Mouse (Mus musculus): Measurements from ENCODE around the gene Exph5. TPM values are rescaled to one million over a fixed set of nuclear protein-coding genes. Genes with fewer than 3 reads are reported as not detected.

The Exph5 gene
- total RNA-seq, 2 experiments from 2014 or later = 0.42 to 1.6 TPM

GRCm38 (mm10) chr9:53320894-53321650 is 19.6 kb downstream of the Exph5 start:
- no peak for DNase-seq

GRCm38 (mm10) chr9:53321683-53322082 is 20.2 kb downstream of the Exph5 start:
- no peak for DNase-seq
- intact Hi-C loops (cut with DNase I) = no loop called here

More at GRCm38 (mm10) chr9:53320894-53321650, 19.6 kb downstream of the Exph5 start:
- intact Hi-C loops (cut with DNase I) = no loop called here

- no peak for DNase-seq
- intact Hi-C loops (cut with DNase I) = no loop called here
Measured at GRCm38 (mm10) chr9:53323419-53324251, 22.2 kb downstream of the Exph5 start.

GRCm38 (mm10) chr9:53325363-53326090 is 24.1 kb downstream of the Exph5 start:
- intact Hi-C loops (cut with DNase I) = no loop called here
- no peak for DNase-seq

GRCm38 (mm10) chr9:53328203-53328602 is 26.7 kb downstream of the Exph5 start:
- DNase-seq = no peak
- intact Hi-C loops (cut with DNase I) = no loop called here

- intact Hi-C loops (cut with DNase I) = no loop called here
Measured at GRCm38 (mm10) chr9:53329301-53330206, 28.1 kb downstream of the Exph5 start.

GRCm38 (mm10) chr9:53330247-53330646 is 28.8 kb downstream of the Exph5 start:
- no peak for DNase-seq
- intact Hi-C loops (cut with DNase I) = no loop called here

More at GRCm38 (mm10) chr9:53329301-53330206, 28.1 kb downstream of the Exph5 start:
- no peak for DNase-seq

- no peak for DNase-seq
- intact Hi-C loops (cut with DNase I) = no loop called here
Measured at GRCm38 (mm10) chr9:53333436-53333835, 32.0 kb downstream of the Exph5 start.

GRCm38 (mm10) chr9:53335131-53335530 is 33.7 kb downstream of the Exph5 start:
- DNase-seq = no peak
- intact Hi-C loops (cut with DNase I) = no loop called here

- no peak for DNase-seq
- intact Hi-C loops (cut with DNase I) = loop anchor here (10.0 kb wide), 1 partner anchor 1155 kb away; no protein-coding TSS in a partner anchor
Measured at GRCm38 (mm10) chr9:53339603-53340002, 38.1 kb downstream of the Exph5 start.

GRCm38 (mm10) chr9:53340328-53340916 is 39.0 kb downstream of the Exph5 start:
- intact Hi-C loops (cut with DNase I) = loop anchor here (10.0 kb wide), 1 partner anchor 1154 kb away; no protein-coding TSS in a partner anchor
- DNase-seq = no peak

- intact Hi-C loops (cut with DNase I) = loop anchor here (10.0 kb wide), 1 partner anchor 1154 kb away; no protein-coding TSS in a partner anchor
- DNase-seq = peak in 1 of 2 experiments; percentile 16
Measured at GRCm38 (mm10) chr9:53340969-53341368, 39.5 kb downstream of the Exph5 start.

- no peak for DNase-seq
- intact Hi-C loops (cut with DNase I) = loop anchor here (10.0 kb wide), 1 partner anchor 1153 kb away; no protein-coding TSS in a partner anchor
Measured at GRCm38 (mm10) chr9:53341981-53342380, 40.5 kb downstream of the Exph5 start.

- intact Hi-C loops (cut with DNase I) = loop anchor here (10.0 kb wide), 1 partner anchor 1150 kb away; no protein-coding TSS in a partner anchor
- DNase-seq = no peak
Measured at GRCm38 (mm10) chr9:53344646-53345432, 43.4 kb downstream of the Exph5 start.

GRCm38 (mm10) chr9:53345728-53346127 is 44.3 kb downstream of the Exph5 start:
- DNase-seq = no peak
- intact Hi-C loops (cut with DNase I) = loop anchor here (10.0 kb wide), 1 partner anchor 1149 kb away; no protein-coding TSS in a partner anchor

GRCm38 (mm10) chr9:53346402-53346801 is 44.9 kb downstream of the Exph5 start:
- intact Hi-C loops (cut with DNase I) = loop anchor here (10.0 kb wide), 1 partner anchor 1148 kb away; no protein-coding TSS in a partner anchor

GRCm38 (mm10) chr9:53349211-53349610 is 47.7 kb downstream of the Exph5 start:
- intact Hi-C loops (cut with DNase I) = loop anchor here (10.0 kb wide), 1 partner anchor 1146 kb away; no protein-coding TSS in a partner anchor
- no peak for DNase-seq

More at GRCm38 (mm10) chr9:53346402-53346801, 44.9 kb downstream of the Exph5 start:
- DNase-seq = no peak

- intact Hi-C loops (cut with DNase I) = no loop called here
- DNase-seq = no peak
Measured at GRCm38 (mm10) chr9:53350331-53350730, 48.9 kb downstream of the Exph5 start.

Measured in gastrocnemius, postnatal 36 days (tissue).